8 mouse cellular contexts compared by ENCODE assay signal in the genomic region with DNA sequence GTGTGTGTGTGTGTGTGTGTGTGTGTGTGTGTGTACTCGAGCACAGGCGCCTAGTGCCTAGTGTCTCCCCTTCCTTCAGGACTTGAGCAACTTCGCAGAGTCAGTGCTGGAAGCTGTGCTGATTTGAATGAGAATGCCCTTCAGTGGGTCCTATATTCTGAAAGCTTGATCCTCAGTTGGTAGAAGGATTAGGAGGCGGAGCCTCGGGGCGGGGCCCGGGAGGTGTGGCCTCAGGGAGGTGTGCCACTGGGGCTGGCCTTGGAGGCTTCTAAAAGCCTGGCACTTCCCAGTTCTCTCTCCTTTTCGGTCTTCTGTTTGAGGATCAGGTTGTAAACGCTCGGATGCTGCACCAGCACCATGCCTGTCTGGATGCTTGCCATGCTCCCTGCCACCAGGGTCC. TPM values are rescaled to one million over a fixed set of nuclear protein-coding genes. Genes with fewer than 3 reads are reported as not detected.
DNase-seq lines count a peak whose midpoint lies in the region; ATAC-seq lines count a peak whose summit lies in the region.

No protein-coding gene starts in this region.

- peaks cover 19% of the 10 kb centered on the region for H3K4me1 ChIP-seq in liver, embryonic 12.5 days
- peaks cover 43% of the 10 kb centered on the region for H3K4me1 ChIP-seq in neural tube, embryonic 13.5 days (replicated peaks)

- H3K36me3 ChIP-seq in liver, embryonic 12.5 days = no peaks in the 10 kb centered on the region
- H3K36me3 ChIP-seq in neural tube, embryonic 13.5 days = no peaks in the 10 kb centered on the region

- 4% methylated on average over 7 of the region's 10 CpGs for WGBS in liver, embryonic 12.5 days (ENCODE audit: insufficient replicate concordance)
- WGBS in neural tube, embryonic 13.5 days = 3% methylated on average over 10 of the region's 10 CpGs

- no peak overlapping the region for H3K9ac ChIP-seq in liver, embryonic 12.5 days
- 0 out of 2 replicates have a peak overlapping the region, but pooled peaks have one; percentile 8 for H3K9ac ChIP-seq in neural tube, embryonic 13.5 days

- ATAC-seq in granulocyte monocyte progenitor cell, adult 5-6 weeks (replicated peaks; ENCODE audit: poor library complexity, severe bottlenecking) = peak; percentile 87
- peak; percentile 78 for ATAC-seq in liver, embryonic 12.5 days
- ATAC-seq in neural tube, embryonic 13.5 days (ENCODE audit: low read depth) = peak; percentile 32; the same call in 1 of the 2 replicates
- no peak; the same call in 1 of the 2 replicates for ATAC-seq in frontal cortex, adult (ENCODE audit: low TSS enrichment)

- no peak overlapping the region for H3K4me3 ChIP-seq in liver, embryonic 12.5 days
- no peak overlapping the region for H3K4me3 ChIP-seq in neural tube, embryonic 13.5 days

- H3K27me3 ChIP-seq in liver, embryonic 12.5 days (replicated peaks) = peaks cover 79% of the 10 kb centered on the region
- H3K27me3 ChIP-seq in neural tube, embryonic 13.5 days = 0 out of 2 replicates have a peak, but pooled peaks cover 4% of the 10 kb centered on the region

- no peaks in the 10 kb centered on the region for H3K9me3 ChIP-seq in liver, embryonic 12.5 days (replicated peaks)
- no peaks in the 10 kb centered on the region for H3K9me3 ChIP-seq in neural tube, embryonic 13.5 days

- H3K4me2 ChIP-seq in liver, embryonic 12.5 days = peak overlapping the region; percentile 27
- H3K4me2 ChIP-seq in neural tube, embryonic 13.5 days = 0 out of 2 replicates have a peak overlapping the region, but pooled peaks have one; percentile 13

- DNase-seq in heart, postnatal 4 days = peak; percentile 41
- no peak for DNase-seq in heart, adult 11 months
- DNase-seq in adrenal gland, postnatal 10 days = peak; percentile 77
- no peak for DNase-seq in layer of hippocampus, adult 11-12 months (ENCODE audit: low spot score)

- H3K27ac ChIP-seq in liver, embryonic 12.5 days = no peak overlapping the region
- peak overlapping the region; percentile 28 for H3K27ac ChIP-seq in neural tube, embryonic 13.5 days (replicated peaks)

RNA-seq across cellular contexts. Expression of gene Padi1, which starts 9.9 kb away (rescaled TPM):
- not detected for total RNA-seq in heart, postnatal 4 days (2021)
- not detected for total RNA-seq in adrenal gland, postnatal 10 days (2021)
- not detected in 2 replicates for total RNA-seq in granulocyte monocyte progenitor cell, adult 5-6 weeks (2014; fragmentation: Nextera tagmentation)
- total RNA-seq in granulocyte monocyte progenitor cell, adult 5-6 weeks (2017) = not detected in 2 replicates
- 0.10 TPM in 1 of 2 replicates, not detected in the other for polyA plus RNA-seq in liver, embryonic 12.5 days (2016; fragmentation: Nextera tagmentation; extraction: Ambion mirVana)
- 0.10 and 0.11 TPM in 2 replicates for polyA plus RNA-seq in neural tube, embryonic 13.5 days (2015; fragmentation: Nextera tagmentation; extraction: Ambion mirVana)

RNA-seq across cellular contexts. Expression of gene Padi3, which starts 25.2 kb away (rescaled TPM):
- total RNA-seq in heart, postnatal 4 days (2021) = under 1 TPM; 0.19 to 0.38 TPM
- total RNA-seq in adrenal gland, postnatal 10 days (2021) = under 1 TPM in 1 of 2 experiments, not detected in 1; 0.24 TPM
- total RNA-seq in granulocyte monocyte progenitor cell, adult 5-6 weeks (2014; fragmentation: Nextera tagmentation) = 0.19 and 0.21 TPM in 2 replicates
- total RNA-seq in granulocyte monocyte progenitor cell, adult 5-6 weeks (2017) = 0.04 TPM in 1 of 2 replicates, not detected in the other
- 0.37 and 0.47 TPM in 2 replicates for polyA plus RNA-seq in liver, embryonic 12.5 days (2016; fragmentation: Nextera tagmentation; extraction: Ambion mirVana)
- polyA plus RNA-seq in neural tube, embryonic 13.5 days (2015; fragmentation: Nextera tagmentation; extraction: Ambion mirVana) = not detected in 2 replicates

Comparison
In these comparisons a context has a peak if more than half of its experiments do, and no peak if none do; other contexts are left out.
1. DNase-seq: peak in heart, postnatal 4 days (single experiment) and adrenal gland, postnatal 10 days (single experiment); none in heart, adult 11 months (single experiment) and layer of hippocampus, adult 11-12 months (single experiment).